Mouse (Mus musculus) forebrain, postnatal 0 days (tissue): ENCODE results near the gene Prkci. TPM values are rescaled to one million over a fixed set of nuclear protein-coding genes. Genes with fewer than 3 reads are reported as not detected.
A peak's percentile ranks its signal among the peaks of the same experiment; 100 is the strongest.

Experiments used
- ATAC-seq: fragments of 200-750 bp; cut with Nextera tagmentation; 2 replicates; pipeline ENCODE4 v1.8.0; 2017; ENCODE audit warnings: mild to moderate bottlenecking, moderate library complexity
- DNase-seq: peaks from one replicate; pipeline ENCODE4 v3.0.0-alpha.2; 2015
- H3K27ac ChIP-seq: fragments of 300-500 bp; sonication (generic); 2 replicates; pipeline ENCODE4 v1.5.1; 2014; ENCODE audit warnings: low read depth, mild to moderate bottlenecking, antibody characterized with exemption, low read length, moderate library complexity, mixed read lengths
- H3K27me3 ChIP-seq: fragments of 300-500 bp; sonication (generic); 2 replicates; pipeline ENCODE4 v1.6.1; 2014; ENCODE audit warnings: mild to moderate bottlenecking, low read length, mixed read lengths; ENCODE audit not compliant: insufficient read depth
- H3K36me3 ChIP-seq: fragments of 300-500 bp; sonication (generic); 2 replicates; pipeline ENCODE4 v1.6.1; 2014; ENCODE audit warnings: mild to moderate bottlenecking, moderate library complexity; ENCODE audit not compliant: insufficient read depth
- H3K4me1 ChIP-seq: fragments of 300-500 bp; sonication (generic); 2 replicates; pipeline ENCODE4 v1.6.1; 2014; ENCODE audit warnings: antibody characterized with exemption; ENCODE audit not compliant: insufficient read depth
- H3K4me2 ChIP-seq: fragments of 300-500 bp; sonication (generic); 2 replicates; pipeline ENCODE4 v1.6.1; 2014; ENCODE audit warnings: low read depth, mild to moderate bottlenecking, moderate library complexity
- H3K4me3 ChIP-seq: fragments of 300-500 bp; sonication (generic); 2 replicates; pipeline ENCODE4 v1.5.1; 2014; ENCODE audit warnings: low read depth, low read length, mixed read lengths
- H3K9ac ChIP-seq: fragments of 300-500 bp; sonication (generic); 2 replicates; pipeline ENCODE4 v1.6.1; 2014; ENCODE audit warnings: mild to moderate bottlenecking
- H3K9me3 ChIP-seq: fragments of 300-500 bp; sonication (generic); 2 replicates; pipeline ENCODE4 v1.6.1; 2016; ENCODE audit warnings: low read length
- CTCF ChIP-seq: sonication (generic); IDR thresholded peaks from 2 replicates; pipeline ENCODE4 v1.5.1; 2016; ENCODE audit warnings: antibody characterized with exemption, control low read depth, low read depth
- WGBS: fragments of 180-500 bp; shearing (Covaris S2); extraction: QIAGEN DNeasy Blood & Tissue Kit; methylation state at CpG from one replicate; pipeline ENCODE4 v1.1.7; 2014; 5-methylcytosine and 5-hydroxymethylcytosine counted together
- microRNA-seq, 2 experiments: library from miRNA; unstranded; fragments of <30 nt; microRNA quantifications; one replicate each; pipeline ENCODE4; 2016
- polyA plus RNA-seq: library from polyadenylated mRNA; unstranded; fragments of >200 nt; fragmentation: Nextera tagmentation; extraction: Ambion mirVana; gene quantifications from 2 replicates; pipeline ENCODE4 v1.2.1, GENCODE M21; 2015
- total RNA-seq: library from RNA; depleted of rRNA; stranded (reverse); fragments of >200 nt; gene quantifications from 2 replicates; pipeline ENCODE4 v1.2.3, GENCODE M21; 2014; rRNA removed

Gene Prkci
- total and polyA plus RNA-seq, 2 experiments from 2014 or later: 19.5 to 41.6 TPM

GRCm38 (mm10) chr3:31100026-31100425 lies 104.5 kb downstream of the Prkci start:
- H3K9me3 ChIP-seq: no peaks in the 10 kb centered on the region
- no peak for TF ChIP-seq CTCF
- H3K9ac ChIP-seq: no peak overlapping the region
- H3K36me3 ChIP-seq: peaks cover 4% of the 10 kb centered on the region; the same call in 1 of the 2 replicates
- H3K4me2 ChIP-seq: peak overlapping the region; percentile 25; the same call in 1 of the 2 replicates
- WGBS: 75% methylated on average over 5 of the region's 5 CpGs
- H3K4me3 ChIP-seq: no peak overlapping the region
- peaks cover 21% of the 10 kb centered on the region; the same call in 1 of the 2 replicates for H3K4me1 ChIP-seq
- no peak overlapping the region for H3K27ac ChIP-seq
- no peak for ATAC-seq
- H3K27me3 ChIP-seq: no peaks in the 10 kb centered on the region
- DNase-seq: no peak

DNA sequence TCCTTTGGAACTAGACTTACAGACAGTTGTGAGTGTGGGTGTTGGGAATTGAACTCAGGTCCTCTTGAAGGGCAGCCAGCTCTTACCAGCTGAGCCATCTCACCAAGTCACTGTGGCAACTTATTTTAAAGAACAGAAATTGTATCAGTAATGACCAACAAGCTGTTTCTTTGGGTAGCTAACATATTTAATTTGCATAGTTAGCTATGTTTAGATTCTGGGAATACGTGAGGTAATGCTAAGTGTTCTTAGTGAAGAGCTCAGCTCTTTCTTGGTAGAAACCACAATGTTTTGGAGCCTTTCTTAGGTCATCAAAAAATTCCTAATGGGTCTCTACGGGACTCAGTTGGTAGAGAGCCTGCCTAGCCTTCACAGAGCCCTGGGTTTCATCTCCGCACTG lies 105.3 kb downstream of the Prkci start:
- Histone ChIP-seq H3K9me3 (no peaks in the 10 kb centered on the region), H3K27me3 (no peaks in the 10 kb centered on the region), H3K36me3 (peaks cover 4% of the 10 kb centered on the region; the same call in 1 of the 2 replicates), H3K9ac (no peak overlapping the region), H3K4me3 (no peak overlapping the region), H3K4me1 (peaks cover 21% of the 10 kb centered on the region; the same call in 1 of the 2 replicates), H3K4me2 (no peak overlapping the region), H3K27ac (no peak overlapping the region)
- ATAC-seq: no peak
- WGBS: 86% methylated on average over 3 of the region's 3 CpGs
- DNase-seq: no peak
- TF ChIP-seq CTCF: no peak

Small RNAs within 50 kb of the gene (microRNA-seq; reads per million reads assigned to microRNA genes)
- 0.37 to 0.39 reads per million in 2 experiments for gene Mir7008

Other genes starting within 250 kb of the Prkci start
- 0.33 and 0.38 TPM in 2 replicates for gene Samd7, start 249.5 kb upstream of the Prkci start, total RNA-seq
- 0.04 and 0.11 TPM in 2 replicates for gene Samd7, start 249.5 kb upstream of the Prkci start, polyA plus RNA-seq
- gene Sec62, start 202.9 kb upstream of the Prkci start, total RNA-seq: 66.7 and 72.1 TPM in 2 replicates
- gene Sec62, start 202.9 kb upstream of the Prkci start, polyA plus RNA-seq: 88.5 and 92.8 TPM in 2 replicates
- gene Gpr160, start 139.8 kb upstream of the Prkci start, total RNA-seq: 0.08 and 1.5 TPM in 2 replicates
- gene Gpr160, start 139.8 kb upstream of the Prkci start, polyA plus RNA-seq: 1.5 and 3.1 TPM in 2 replicates
- gene Phc3, start 26.3 kb upstream of the Prkci start, total RNA-seq: 19.8 and 26.2 TPM in 2 replicates
- 3.4 and 6.0 TPM in 2 replicates for gene Phc3, start 26.3 kb upstream of the Prkci start, polyA plus RNA-seq
- 46.2 and 51.3 TPM in 2 replicates for gene Skil, start 99.3 kb downstream of the Prkci start, total RNA-seq
- gene Skil, start 99.3 kb downstream of the Prkci start, polyA plus RNA-seq: 17.2 and 22.7 TPM in 2 replicates
- gene Cldn11, start 154.2 kb downstream of the Prkci start, total RNA-seq: 29.0 and 51.6 TPM in 2 replicates
- 44.2 and 60.9 TPM in 2 replicates for gene Cldn11, start 154.2 kb downstream of the Prkci start, polyA plus RNA-seq